Mouse (Mus musculus): ENCODE measurements around the gene S100a1. TPM values are rescaled to one million over a fixed set of nuclear protein-coding genes. Genes with fewer than 3 reads are reported as not detected.

Gene S100a1
- polyA plus RNA-seq, 1 experiment from 2014 or later = 13.1 TPM

DNA sequence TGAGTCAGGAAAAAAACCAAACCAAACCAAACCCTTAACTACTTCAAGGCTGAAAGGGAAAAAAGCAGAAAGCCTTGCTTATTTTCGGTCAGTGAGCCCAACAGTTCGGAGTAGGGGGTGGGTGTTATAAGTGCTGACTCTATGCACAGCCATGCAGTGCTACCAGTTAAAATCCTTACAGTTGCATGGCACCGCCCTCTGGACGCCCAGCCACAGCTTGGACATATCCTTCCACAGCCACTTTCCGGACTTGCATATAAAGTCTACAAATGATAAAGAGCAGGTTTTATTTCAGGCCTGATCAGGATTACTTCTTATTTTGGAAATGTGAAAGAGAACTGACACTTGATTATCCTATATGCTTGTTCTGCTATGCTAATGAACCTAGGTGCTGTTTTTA, 9.0 kb downstream of the S100a1 start:
- 90% methylated on average over 5 of the region's 5 CpGs for WGBS
- Histone ChIP-seq H3K4me3 (ENCODE audit: low read depth, low read length) (no peak overlapping the region), H3K4me1 (ENCODE audit: control insufficient read depth, insufficient read depth, low read length) (peaks cover 11% of the 10 kb centered on the region), H3K4me2 (ENCODE audit: low read length) (no peak overlapping the region), H3K36me3 (ENCODE audit: control insufficient read depth, insufficient read depth, low read length) (peaks cover 72% of the 10 kb centered on the region), H3K9me3 (replicated peaks; ENCODE audit: control insufficient read depth, low read length) (no peaks in the 10 kb centered on the region), H3K27ac (ENCODE audit: low read depth, low read length) (no peak overlapping the region), H3K27me3 (replicated peaks; ENCODE audit: control insufficient read depth, insufficient read depth, low read length) (no peaks in the 10 kb centered on the region), H3K9ac (ENCODE audit: low read length) (no peak overlapping the region)
- ATAC-seq = no peak
- DNase-seq (ENCODE audit: low spot score) = no peak

DNA sequence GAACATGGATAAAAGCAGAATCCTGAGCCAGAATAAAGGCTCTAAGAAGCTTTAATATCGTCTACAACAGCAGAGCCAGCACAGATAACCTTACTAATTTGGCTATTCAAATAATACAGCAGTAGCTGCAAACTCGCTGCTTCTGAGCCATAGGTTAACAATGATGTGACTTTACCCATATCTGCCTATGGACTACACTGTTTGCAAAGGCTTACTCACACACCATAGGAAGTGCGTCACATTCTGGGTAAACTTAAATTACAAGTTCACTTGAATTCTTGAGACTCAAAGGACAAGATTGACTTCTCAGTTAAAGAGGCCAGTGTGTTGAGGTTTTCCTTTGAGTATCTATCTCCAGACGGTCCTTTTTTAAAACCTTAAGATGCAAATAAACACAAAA, 10.7 kb downstream of the S100a1 start:
- Histone ChIP-seq H3K4me2 (ENCODE audit: low read length) (no peak overlapping the region), H3K4me3 (ENCODE audit: low read depth, low read length) (no peak overlapping the region), H3K27me3 (replicated peaks; ENCODE audit: control insufficient read depth, insufficient read depth, low read length) (no peaks in the 10 kb centered on the region), H3K9ac (ENCODE audit: low read length) (no peak overlapping the region), H3K9me3 (replicated peaks; ENCODE audit: control insufficient read depth, low read length) (no peaks in the 10 kb centered on the region), H3K27ac (ENCODE audit: low read depth, low read length) (no peak overlapping the region), H3K36me3 (ENCODE audit: control insufficient read depth, insufficient read depth, low read length) (peaks cover 89% of the 10 kb centered on the region), H3K4me1 (ENCODE audit: control insufficient read depth, insufficient read depth, low read length) (peaks cover 11% of the 10 kb centered on the region)
- DNase-seq (ENCODE audit: low spot score) (no peak), ATAC-seq (no peak)
- 75% methylated on average over 4 of the region's 4 CpGs for WGBS

DNA sequence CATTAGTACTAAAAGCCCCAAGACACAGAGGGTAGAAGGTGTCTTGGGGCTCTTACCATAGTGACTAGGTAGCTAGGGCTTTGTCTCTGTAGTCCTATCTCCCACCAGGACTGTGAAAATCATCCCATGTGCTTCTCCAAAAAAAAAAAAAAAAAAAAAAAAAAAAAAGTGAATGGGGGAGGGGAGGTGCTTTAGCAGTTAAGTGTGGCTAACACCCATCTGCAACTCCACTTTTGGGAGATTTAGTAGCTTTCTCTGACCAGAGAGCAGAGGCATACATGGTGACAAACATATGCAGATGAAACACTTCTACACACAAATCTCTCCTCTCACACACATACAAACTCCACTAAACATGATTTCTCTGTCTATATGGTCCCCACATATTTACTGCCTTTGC, 16.6 kb downstream of the S100a1 start:
- peaks cover 66% of the 10 kb centered on the region for H3K36me3 ChIP-seq (ENCODE audit: control insufficient read depth, insufficient read depth, low read length)
- DNase-seq (ENCODE audit: low spot score) = no peak

DNA sequence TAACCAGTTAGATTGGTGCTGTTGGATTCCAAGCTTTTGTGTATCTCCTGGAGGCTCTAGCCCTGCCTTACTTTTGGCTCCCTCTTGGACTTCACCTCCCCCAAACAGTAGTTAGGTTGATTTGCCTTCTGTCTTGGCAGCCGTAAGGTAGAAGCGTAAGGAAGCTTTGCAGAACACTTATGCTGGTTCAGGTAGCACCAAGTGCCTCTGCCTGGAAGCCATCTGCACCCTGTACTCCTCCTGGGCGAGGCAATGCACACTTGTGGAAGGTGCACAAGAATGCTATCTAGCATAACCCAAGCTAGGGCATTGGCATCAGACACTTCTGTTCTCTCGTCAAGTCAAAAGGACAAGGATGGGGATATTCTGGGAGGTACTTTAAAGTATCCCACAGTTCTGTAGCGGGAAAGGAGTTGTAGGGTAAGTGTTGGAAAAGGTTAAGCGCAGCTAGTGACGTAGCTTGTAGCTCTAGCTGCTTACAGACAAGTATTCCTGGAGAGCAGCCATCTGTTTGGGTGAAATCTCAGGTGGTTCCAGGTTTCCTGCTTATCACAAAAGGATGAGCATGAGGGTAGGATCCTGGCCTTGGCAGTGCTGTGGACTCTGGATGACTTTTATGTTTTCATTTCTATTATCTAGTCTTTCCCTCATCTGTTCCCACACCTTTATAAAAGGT, 18.2 kb downstream of the S100a1 start:
- Histone ChIP-seq H3K4me1 (ENCODE audit: control insufficient read depth, insufficient read depth, low read length) (no peaks in the 10 kb centered on the region), H3K36me3 (ENCODE audit: control insufficient read depth, insufficient read depth, low read length) (peaks cover 50% of the 10 kb centered on the region), H3K27ac (ENCODE audit: low read depth, low read length) (no peak overlapping the region), H3K9ac (ENCODE audit: low read length) (no peak overlapping the region), H3K27me3 (replicated peaks; ENCODE audit: control insufficient read depth, insufficient read depth, low read length) (no peaks in the 10 kb centered on the region), H3K4me3 (ENCODE audit: low read depth, low read length) (no peak overlapping the region), H3K9me3 (replicated peaks; ENCODE audit: control insufficient read depth, low read length) (no peaks in the 10 kb centered on the region), H3K4me2 (ENCODE audit: low read length) (no peak overlapping the region)
- DNase-seq (ENCODE audit: low spot score) (no peak), ATAC-seq (no peak)
- 93% methylated on average over 7 of the region's 7 CpGs for WGBS

More for the DNA sequence above, 16.6 kb downstream of the S100a1 start:
- Histone ChIP-seq H3K4me2 (ENCODE audit: low read length) (no peak overlapping the region), H3K4me3 (ENCODE audit: low read depth, low read length) (no peak overlapping the region), H3K9ac (ENCODE audit: low read length) (no peak overlapping the region), H3K27ac (ENCODE audit: low read depth, low read length) (no peak overlapping the region), H3K27me3 (replicated peaks; ENCODE audit: control insufficient read depth, insufficient read depth, low read length) (no peaks in the 10 kb centered on the region), H3K4me1 (ENCODE audit: control insufficient read depth, insufficient read depth, low read length) (no peaks in the 10 kb centered on the region), H3K9me3 (replicated peaks; ENCODE audit: control insufficient read depth, low read length) (no peaks in the 10 kb centered on the region)
- ATAC-seq = no peak

DNA sequence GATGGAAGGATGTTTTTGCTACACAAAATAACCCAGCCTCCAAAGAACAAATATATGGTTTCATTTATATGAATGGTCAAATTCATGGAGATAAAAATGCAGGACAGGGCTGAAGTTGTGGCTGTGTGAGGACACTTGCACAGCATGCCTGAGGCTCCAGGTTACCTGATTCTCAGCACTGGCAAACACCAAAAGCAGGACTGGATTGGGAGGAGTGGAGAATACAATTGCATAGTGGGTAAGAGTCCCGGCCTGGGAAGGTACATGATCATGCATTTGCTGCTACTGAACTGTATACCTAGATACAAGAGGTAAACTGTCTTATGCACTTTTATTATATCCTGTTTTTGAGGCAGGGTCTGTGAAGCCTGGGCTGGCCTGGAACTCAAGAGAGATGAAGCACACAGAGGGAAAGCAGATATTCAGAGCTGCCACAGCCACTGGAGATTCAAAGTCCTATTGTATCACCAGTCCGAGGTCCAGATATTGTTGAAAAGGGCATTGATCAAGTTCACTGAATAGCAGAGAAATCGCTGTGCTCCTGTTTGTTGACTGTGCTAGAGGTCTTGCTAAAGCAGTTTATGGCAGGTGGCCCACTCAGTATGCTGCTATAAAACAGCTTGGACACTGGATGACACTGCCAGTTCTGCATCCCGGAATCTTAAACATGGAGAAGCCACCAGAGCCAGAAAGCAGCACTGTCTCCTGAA, 20.2 kb downstream of the S100a1 start:
- Histone ChIP-seq H3K4me3 (ENCODE audit: low read depth, low read length) (no peak overlapping the region), H3K9ac (ENCODE audit: low read length) (no peak overlapping the region), H3K27me3 (replicated peaks; ENCODE audit: control insufficient read depth, insufficient read depth, low read length) (no peaks in the 10 kb centered on the region), H3K36me3 (ENCODE audit: control insufficient read depth, insufficient read depth, low read length) (peaks cover 35% of the 10 kb centered on the region), H3K4me1 (ENCODE audit: control insufficient read depth, insufficient read depth, low read length) (no peaks in the 10 kb centered on the region), H3K27ac (ENCODE audit: low read depth, low read length) (no peak overlapping the region), H3K4me2 (ENCODE audit: low read length) (no peak overlapping the region), H3K9me3 (replicated peaks; ENCODE audit: control insufficient read depth, low read length) (no peaks in the 10 kb centered on the region)
- ATAC-seq (no peak), DNase-seq (ENCODE audit: low spot score) (no peak)
- 69% methylated on average over 4 of the region's 4 CpGs for WGBS

DNA sequence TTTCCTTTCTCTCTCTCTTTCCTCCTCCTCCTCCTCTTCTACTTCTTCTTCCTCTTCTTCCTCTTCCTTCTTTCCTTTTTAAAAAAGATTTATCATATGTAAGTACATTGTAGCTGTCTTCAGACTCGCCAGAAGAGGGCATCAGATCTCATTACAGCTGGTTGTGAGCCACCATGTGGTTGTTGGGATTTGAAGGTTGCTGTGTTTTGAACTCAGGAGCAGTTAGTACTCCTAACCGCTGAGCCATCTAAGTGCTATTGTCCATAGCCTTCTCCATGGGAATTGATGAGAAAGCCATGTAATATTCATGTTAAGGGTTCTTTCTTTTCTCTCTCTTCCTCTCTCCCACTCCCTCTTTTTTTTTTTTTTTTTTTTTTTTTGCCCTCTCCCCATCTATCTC, 22.8 kb downstream of the S100a1 start:
- H3K4me2 ChIP-seq (ENCODE audit: low read length) = no peak overlapping the region
- WGBS = 47% methylated on average over 2 of the region's 2 CpGs
- H3K4me3 ChIP-seq (ENCODE audit: low read depth, low read length) = no peak overlapping the region
- peaks cover 33% of the 10 kb centered on the region for H3K36me3 ChIP-seq (ENCODE audit: control insufficient read depth, insufficient read depth, low read length)
- no peak overlapping the region for H3K27ac ChIP-seq (ENCODE audit: low read depth, low read length)
- H3K9ac ChIP-seq (ENCODE audit: low read length) = no peak overlapping the region
- H3K27me3 ChIP-seq (replicated peaks; ENCODE audit: control insufficient read depth, insufficient read depth, low read length) = no peaks in the 10 kb centered on the region
- H3K4me1 ChIP-seq (ENCODE audit: control insufficient read depth, insufficient read depth, low read length) = no peaks in the 10 kb centered on the region
- DNase-seq (ENCODE audit: low spot score) (peak; percentile 30), ATAC-seq (no peak)
- H3K9me3 ChIP-seq (replicated peaks; ENCODE audit: control insufficient read depth, low read length) = no peaks in the 10 kb centered on the region

DNA sequence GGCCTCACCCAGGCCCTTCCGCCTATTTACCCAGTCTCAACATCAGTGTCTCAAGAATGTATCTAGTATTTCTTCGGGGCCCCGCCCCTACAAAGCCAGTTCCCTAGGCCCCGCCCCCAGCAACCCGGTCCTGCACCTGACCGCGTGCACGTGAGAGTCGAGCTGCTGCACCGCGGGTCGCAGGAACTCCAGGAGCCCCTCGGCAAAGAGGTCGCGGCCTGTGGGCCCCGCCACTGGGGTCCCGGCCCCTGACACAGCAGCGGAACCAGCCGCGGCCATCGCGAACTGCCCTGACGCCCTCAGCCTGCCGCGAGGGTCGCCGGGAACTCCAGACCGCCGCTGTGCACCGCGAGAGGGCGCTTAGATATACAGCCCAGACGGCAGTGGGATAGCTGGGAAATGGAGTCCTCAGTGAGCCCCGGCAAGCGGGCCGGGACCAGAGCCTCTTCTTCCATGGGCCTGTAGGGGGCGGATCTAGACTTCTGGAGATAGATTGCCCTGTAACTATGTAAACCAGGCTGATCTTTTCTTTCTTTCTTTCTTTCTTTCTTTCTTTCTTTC, 23.4 kb downstream of the S100a1 start, which contains the start of gene Snapin:
Gene Snapin (minus strand): TSS at position 338 of the 561 bp plus-strand sequence.
- Histone ChIP-seq H3K4me2 (ENCODE audit: low read length) (peak within 1 kb of the TSS; percentile 51), H3K4me3 (ENCODE audit: low read depth, low read length) (peak within 1 kb of the TSS; percentile 73), H3K9me3 (replicated peaks; ENCODE audit: control insufficient read depth, low read length) (no peaks in the 10 kb centered on the region), H3K4me1 (ENCODE audit: control insufficient read depth, insufficient read depth, low read length) (no peaks in the 10 kb centered on the region), H3K27me3 (replicated peaks; ENCODE audit: control insufficient read depth, insufficient read depth, low read length) (no peaks in the 10 kb centered on the region), H3K27ac (ENCODE audit: low read depth, low read length) (peak within 1 kb of the TSS; percentile 49; the same call in 1 of the 2 replicates), H3K9ac (ENCODE audit: low read length) (peak within 1 kb of the TSS; percentile 78), H3K36me3 (ENCODE audit: control insufficient read depth, insufficient read depth, low read length) (peaks cover 33% of the 10 kb centered on the region)
- WGBS = under 1% methylated on average over 37 of the region's 37 CpGs
- ATAC-seq (peak; percentile 99), DNase-seq (ENCODE audit: low spot score) (peak; percentile 98)

DNA sequence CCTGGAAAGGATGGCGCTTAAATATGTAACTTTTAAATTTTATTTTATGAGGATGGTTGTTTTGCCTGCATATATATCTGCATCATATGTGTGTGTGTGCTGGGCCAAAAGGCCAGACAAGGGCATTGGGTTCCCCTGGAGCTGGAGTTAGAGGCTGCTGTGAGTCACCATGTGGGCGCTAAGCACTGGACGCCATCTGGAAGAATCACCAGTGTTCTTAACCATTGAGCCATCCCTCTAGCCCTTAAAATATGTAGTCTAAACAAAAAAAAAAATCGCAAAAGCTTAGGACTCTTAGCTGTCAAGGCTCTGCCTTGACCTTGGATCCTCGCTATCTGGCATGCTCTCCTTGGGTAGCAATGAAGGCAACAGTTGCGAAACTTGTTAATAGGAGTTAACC, 25.6 kb downstream of the S100a1 start:
- no peak for ATAC-seq
- Histone ChIP-seq H3K4me2 (ENCODE audit: low read length) (no peak overlapping the region), H3K27me3 (replicated peaks; ENCODE audit: control insufficient read depth, insufficient read depth, low read length) (no peaks in the 10 kb centered on the region), H3K27ac (ENCODE audit: low read depth, low read length) (no peak overlapping the region), H3K9ac (ENCODE audit: low read length) (no peak overlapping the region), H3K36me3 (ENCODE audit: control insufficient read depth, insufficient read depth, low read length) (peaks cover 53% of the 10 kb centered on the region), H3K4me3 (ENCODE audit: low read depth, low read length) (no peak overlapping the region), H3K4me1 (ENCODE audit: control insufficient read depth, insufficient read depth, low read length) (no peaks in the 10 kb centered on the region), H3K9me3 (replicated peaks; ENCODE audit: control insufficient read depth, low read length) (no peaks in the 10 kb centered on the region)
- no peak for DNase-seq (ENCODE audit: low spot score)
- 90% methylated on average over 6 of the region's 6 CpGs for WGBS

DNA sequence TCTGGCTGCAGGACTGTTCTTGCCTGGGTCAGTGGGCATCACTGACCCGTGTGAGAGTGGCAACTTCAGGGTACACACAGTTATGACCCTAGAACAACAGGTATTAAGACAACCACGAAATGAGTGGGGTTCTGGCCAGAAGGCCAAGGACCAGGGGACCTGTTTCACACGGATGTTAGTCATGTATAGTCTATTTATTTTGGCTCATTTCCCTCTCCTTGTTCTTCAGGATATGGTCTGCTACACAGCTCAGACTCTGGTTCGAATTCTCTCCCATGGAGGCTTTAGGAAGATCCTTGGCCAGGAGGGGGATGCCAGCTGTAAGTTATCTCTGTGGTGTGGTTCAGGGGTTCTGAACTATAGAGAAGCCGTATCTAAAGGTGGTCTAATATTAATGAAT, 27.2 kb downstream of the S100a1 start:
- H3K4me2 ChIP-seq (ENCODE audit: low read length) = no peak overlapping the region
- ATAC-seq (no peak), DNase-seq (ENCODE audit: low spot score) (no peak)
- H3K9me3 ChIP-seq (replicated peaks; ENCODE audit: control insufficient read depth, low read length) = no peaks in the 10 kb centered on the region
- WGBS = 84% methylated on average over 5 of the region's 5 CpGs
- no peaks in the 10 kb centered on the region for H3K4me1 ChIP-seq (ENCODE audit: control insufficient read depth, insufficient read depth, low read length)
- peaks cover 69% of the 10 kb centered on the region for H3K36me3 ChIP-seq (ENCODE audit: control insufficient read depth, insufficient read depth, low read length)
- no peak overlapping the region for H3K4me3 ChIP-seq (ENCODE audit: low read depth, low read length)
- H3K27me3 ChIP-seq (replicated peaks; ENCODE audit: control insufficient read depth, insufficient read depth, low read length) = no peaks in the 10 kb centered on the region
- H3K9ac ChIP-seq (ENCODE audit: low read length) = no peak overlapping the region
- no peak overlapping the region for H3K27ac ChIP-seq (ENCODE audit: low read depth, low read length)

Measured in forebrain, embryonic 14.5 days (tissue).